Comparison of ENCODE assay signal across 8 mouse cellular contexts in the genomic region with DNA sequence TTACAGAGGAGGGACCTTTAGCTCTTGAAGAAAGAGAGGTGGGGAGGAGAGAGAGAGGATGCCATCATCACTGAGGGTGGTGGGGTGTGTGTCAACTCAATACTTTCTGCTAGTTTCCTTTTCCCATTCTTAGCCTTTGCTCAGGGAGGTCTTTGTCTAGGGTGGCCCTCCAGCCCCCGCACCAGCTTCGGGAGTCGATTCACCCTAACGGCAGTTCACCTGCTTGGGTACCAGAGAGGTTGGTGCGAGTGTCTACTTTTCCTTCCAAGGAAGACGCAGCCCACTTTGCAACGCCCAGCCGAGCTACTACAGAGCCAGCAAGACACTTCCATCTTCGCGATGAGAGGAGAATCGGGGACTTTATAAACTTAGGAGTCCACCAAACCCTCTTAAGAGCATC. TPM values are rescaled to one million over a fixed set of nuclear protein-coding genes. Genes with fewer than 3 reads are reported as not detected.
A peak's percentile ranks its signal among the peaks of the same experiment; 100 is the strongest.
DNase-seq lines count a peak whose midpoint lies in the region; ATAC-seq and TF ChIP-seq lines count a peak whose summit lies in the region.

No protein-coding gene starts in this region.

- no peak for TF ChIP-seq POLR2A in ES-Bruce4 (IDR thresholded peaks at IDR 0.05; ENCODE audit: insufficient read depth, low read length)

- no peak overlapping the region for H3K27ac ChIP-seq in ES-Bruce4 (ENCODE audit: insufficient read depth, low read length)
- H3K27ac ChIP-seq in heart, embryonic 15.5 days, result 0 out of 2 replicates have a peak overlapping the region, but pooled peaks have one; percentile 1
- no peak overlapping the region for H3K27ac ChIP-seq in liver, embryonic 15.5 days (replicated peaks)

- TF ChIP-seq EP300 in ES-Bruce4 (IDR thresholded peaks at IDR 0.05; ENCODE audit: insufficient read depth, low read depth, low read length), result no peak

- H3K27me3 ChIP-seq in ES-Bruce4 (ENCODE audit: control insufficient read depth, insufficient read depth, low read length, poor library complexity, severe bottlenecking), result peaks cover 9% of the 10 kb centered on the region; the same call in 1 of the 2 replicates
- no peaks in the 10 kb centered on the region; the same call in 1 of the 2 replicates for H3K27me3 ChIP-seq in heart, embryonic 15.5 days
- peaks cover 97% of the 10 kb centered on the region for H3K27me3 ChIP-seq in liver, embryonic 15.5 days

- peak; percentile 23 to 48 for DNase-seq in cerebellum, adult 18-20 months
- no peak for DNase-seq in cerebellum, postnatal 4 days (ENCODE audit: low spot score in 2 of 2)
- no peak for DNase-seq in gastrocnemius, adult 8-10 months (ENCODE audit: low spot score in 2 of 2)
- no peak for DNase-seq in adrenal gland, postnatal 10 days
- no peak for DNase-seq in gastrocnemius, adult 18-20 months (ENCODE audit: low spot score)

- peak overlapping the region; percentile 71 for H3K4me3 ChIP-seq in ES-Bruce4 (ENCODE audit: low read depth, low read length)
- peak overlapping the region; percentile 83 for H3K4me3 ChIP-seq in heart, embryonic 15.5 days
- H3K4me3 ChIP-seq in liver, embryonic 15.5 days (replicated peaks), result peak overlapping the region; percentile 51; the same call in 1 of the 2 replicates

- H3K4me1 ChIP-seq in ES-Bruce4 (ENCODE audit: control insufficient read depth, insufficient read depth, low read length), result peaks cover 9% of the 10 kb centered on the region
- H3K4me1 ChIP-seq in heart, embryonic 15.5 days (replicated peaks), result peaks cover 58% of the 10 kb centered on the region
- H3K4me1 ChIP-seq in liver, embryonic 15.5 days (replicated peaks), result peaks cover 10% of the 10 kb centered on the region

- H3K36me3 ChIP-seq in ES-Bruce4 (ENCODE audit: control insufficient read depth, insufficient read depth, low read length, poor library complexity, severe bottlenecking), result no peaks in the 10 kb centered on the region
- no peaks in the 10 kb centered on the region for H3K36me3 ChIP-seq in heart, embryonic 15.5 days
- no peaks in the 10 kb centered on the region for H3K36me3 ChIP-seq in liver, embryonic 15.5 days (replicated peaks)

- no peak for TF ChIP-seq CTCF in ES-Bruce4 (IDR thresholded peaks at IDR 0.05; ENCODE audit: low read depth, low read length)

- ATAC-seq in heart, embryonic 15.5 days (replicated peaks; ENCODE audit: insufficient number of reproducible peaks, insufficient read depth, low FRiP score, low read depth), result no peak
- ATAC-seq in liver, embryonic 15.5 days (ENCODE audit: insufficient read depth), result no peak

- peak overlapping the region; percentile 77; the same call in 1 of the 2 replicates for H3K9ac ChIP-seq in ES-Bruce4 (ENCODE audit: low read depth, poor library complexity, severe bottlenecking)
- H3K9ac ChIP-seq in heart, embryonic 15.5 days, result peak overlapping the region; percentile 96
- no peak overlapping the region for H3K9ac ChIP-seq in liver, embryonic 15.5 days

- H3K4me2 ChIP-seq in heart, embryonic 15.5 days, result peak overlapping the region; percentile 80
- peak overlapping the region; percentile 68 for H3K4me2 ChIP-seq in liver, embryonic 15.5 days

- no peaks in the 10 kb centered on the region for H3K9me3 ChIP-seq in ES-Bruce4 (replicated peaks; ENCODE audit: control insufficient read depth, insufficient read depth, low read length, poor library complexity, severe bottlenecking)
- H3K9me3 ChIP-seq in heart, embryonic 15.5 days (replicated peaks), result no peaks in the 10 kb centered on the region
- H3K9me3 ChIP-seq in liver, embryonic 15.5 days (replicated peaks), result no peaks in the 10 kb centered on the region

- 1% methylated on average over 11 of the region's 11 CpGs for WGBS in heart, embryonic 15.5 days
- 2% methylated on average over 11 of the region's 11 CpGs for WGBS in liver, embryonic 15.5 days (ENCODE audit: insufficient replicate concordance)

RNA-seq across cellular contexts. Expression of a gene that starts 1.4 kb away (rescaled TPM):
- 36.7 and 43.2 TPM in 2 replicates for polyA plus RNA-seq in ES-Bruce4 (2011; ENCODE audit: insufficient read depth, insufficient read length, low read depth, missing spikeins)
- 11.7 TPM in 2 replicates for polyA plus RNA-seq in heart, embryonic 15.5 days (2015; fragmentation: Nextera tagmentation; extraction: Ambion mirVana)
- polyA plus RNA-seq in liver, embryonic 15.5 days (2015; fragmentation: Nextera tagmentation; extraction: Ambion mirVana), result 0.25 and 0.29 TPM in 2 replicates
- total RNA-seq in gastrocnemius, adult 8-10 months (2022), result 1 to 10 TPM; 1.1 to 2.4 (median 1.8) TPM
- 10 to 100 TPM; 14.0 to 16.1 TPM for total RNA-seq in adrenal gland, postnatal 10 days (2021)
- 1 to 10 TPM; 1.3 to 3.3 TPM for total RNA-seq in gastrocnemius, adult 18-20 months (2021)

Comparison
In these comparisons a context has a peak if more than half of its experiments do, and no peak if none do; other contexts are left out.
1. DNase-seq: peak in cerebellum, adult 18-20 months (2 of 2); none in cerebellum, postnatal 4 days (0 of 2), gastrocnemius, adult 8-10 months (0 of 2), adrenal gland, postnatal 10 days (single experiment) and gastrocnemius, adult 18-20 months (single experiment).
2. Peak in every context shown above with its lines, with median percentiles within 50 percentile points of each other: H3K4me3 ChIP-seq.